Mouse (Mus musculus) B cell, adult (primary cell): ENCODE measurements around the gene Nup85. TPM values are rescaled to one million over a fixed set of nuclear protein-coding genes. Genes with fewer than 3 reads are reported as not detected.

ENCODE experiments used
- total RNA-seq: library from RNA; stranded (reverse); gene quantifications from 4 replicates; pipeline ENCODE4 v1.2.4, GENCODE M21; 2023; ENCODE audit not compliant: inconsistent age

Nup85 gene
- 65.8 to 88.5 TPM (median 71.8 TPM) in 4 replicates for total RNA-seq

DNA sequence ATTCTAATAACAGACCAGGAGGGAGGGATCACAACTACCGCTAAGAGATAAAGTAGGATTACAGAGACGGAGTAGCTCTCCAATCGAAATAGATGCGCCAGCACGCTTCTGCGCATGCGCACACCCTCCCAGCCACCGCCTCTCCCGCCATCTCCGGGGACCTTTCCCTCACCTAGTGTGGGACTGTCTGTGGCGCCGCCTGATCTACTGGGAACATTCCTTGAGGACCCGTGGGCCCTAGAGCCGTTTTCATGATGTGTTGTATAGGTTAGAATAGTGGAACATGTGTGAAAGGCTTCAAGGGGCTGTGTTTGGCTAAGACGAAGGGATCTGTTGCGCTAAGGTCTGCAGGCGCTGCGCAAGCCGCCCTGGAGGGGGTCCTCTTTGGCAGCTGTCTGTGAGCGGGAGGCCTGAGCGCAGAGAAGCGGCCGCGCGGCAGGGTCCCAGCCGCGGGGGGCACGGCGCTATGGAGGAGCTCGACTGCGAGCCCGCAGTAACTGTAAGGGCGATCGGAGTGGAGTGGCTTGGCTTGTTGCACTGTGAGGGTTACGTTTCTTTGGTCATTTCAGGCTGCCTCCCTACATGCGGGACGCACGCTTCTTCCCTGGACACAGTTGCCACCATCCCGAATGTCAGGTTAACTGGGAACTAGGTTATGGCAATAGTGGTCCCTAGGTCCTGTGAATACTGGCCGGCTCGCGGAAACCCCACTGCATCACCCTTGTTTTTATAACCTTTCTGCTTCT, at the start of gene Nup85:
Gene Nup85, plus strand, starts transcription at position 371 of the 746 bp plus-strand sequence.

DNA sequence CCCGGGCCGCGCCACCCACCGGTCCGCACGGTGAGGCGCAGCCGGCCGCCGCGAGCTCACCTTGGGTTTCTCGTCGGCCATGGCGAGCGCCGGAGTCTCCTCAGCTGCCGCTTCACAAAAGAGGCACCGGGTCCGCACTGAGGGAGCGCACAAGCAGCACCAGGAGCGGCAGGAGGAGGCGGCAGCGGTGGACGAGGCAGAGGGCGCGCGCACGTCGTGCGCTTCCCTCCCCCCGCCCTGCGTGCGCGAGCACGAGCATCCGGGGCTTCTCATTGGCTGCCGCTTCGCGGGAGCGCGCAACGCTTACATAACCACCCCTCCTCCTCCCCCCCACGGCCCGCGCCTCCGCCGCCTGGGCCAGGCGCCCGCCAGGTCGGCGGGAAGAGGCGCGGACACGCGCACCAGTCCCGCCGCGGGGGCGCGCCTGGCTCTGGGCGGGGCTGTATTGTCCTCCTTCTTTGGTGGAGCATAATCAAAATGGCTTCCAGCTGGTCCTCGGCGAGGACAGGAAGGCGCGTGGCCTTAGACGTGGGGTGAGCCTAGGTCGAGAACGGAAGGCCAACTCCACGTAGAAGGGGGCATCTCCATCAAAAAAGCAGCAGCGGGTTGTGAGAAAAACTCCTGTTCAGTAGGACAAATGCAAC, 28.1 kb upstream of the Nup85 start, which contains the start of gene Sumo2:
Gene Sumo2, minus strand, starts transcription at position 239 of the 644 bp plus-strand sequence.

DNA sequence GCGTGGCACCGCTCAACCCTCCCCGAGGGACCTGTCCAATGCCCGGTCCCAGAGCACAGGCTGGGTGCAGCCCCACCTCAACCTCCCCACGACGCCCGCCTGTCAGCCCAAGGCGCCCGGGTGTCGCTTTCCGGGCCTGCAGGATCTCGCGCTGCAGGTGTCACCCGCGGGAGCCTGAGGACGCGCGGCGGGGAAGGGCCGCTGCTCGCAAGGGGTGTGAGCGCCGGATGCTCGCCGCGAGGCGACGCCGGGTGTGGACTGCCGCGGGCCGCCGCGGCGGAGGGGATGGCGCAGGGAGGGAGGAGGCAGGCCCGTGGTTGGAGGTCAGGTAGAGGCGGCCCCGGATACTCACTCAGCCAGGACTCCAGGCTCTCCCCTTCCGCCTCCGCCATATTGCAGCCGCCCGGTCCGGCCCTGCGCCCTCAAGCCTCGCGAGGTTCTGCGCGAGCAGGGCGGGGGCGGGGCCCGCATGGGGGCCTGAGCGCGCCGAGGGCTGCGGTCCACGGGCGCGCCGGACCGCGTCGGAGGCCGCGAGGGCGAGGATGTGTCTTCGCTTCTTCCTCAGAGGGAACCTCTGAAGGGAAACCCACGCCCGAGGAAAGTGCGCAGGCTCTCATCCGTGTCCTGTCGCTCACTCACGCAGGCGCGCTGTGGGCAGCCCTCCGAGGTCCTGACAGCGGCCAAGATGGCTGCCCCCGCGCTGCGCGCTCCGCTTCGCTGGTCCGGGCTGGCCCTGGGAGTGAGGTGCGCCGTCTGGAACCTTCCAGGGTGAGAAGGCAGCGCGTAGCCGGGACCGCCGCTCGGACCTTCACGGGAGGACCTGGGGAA, 39.5 kb downstream of the Nup85 start, which contains the start of the genes Mrps7 and Gga3:
Gene Mrps7, plus strand, starts transcription at position 450 of the 828 bp plus-strand sequence.
Gene Gga3, minus strand, starts transcription at position 576 of the 828 bp plus-strand sequence.

DNA sequence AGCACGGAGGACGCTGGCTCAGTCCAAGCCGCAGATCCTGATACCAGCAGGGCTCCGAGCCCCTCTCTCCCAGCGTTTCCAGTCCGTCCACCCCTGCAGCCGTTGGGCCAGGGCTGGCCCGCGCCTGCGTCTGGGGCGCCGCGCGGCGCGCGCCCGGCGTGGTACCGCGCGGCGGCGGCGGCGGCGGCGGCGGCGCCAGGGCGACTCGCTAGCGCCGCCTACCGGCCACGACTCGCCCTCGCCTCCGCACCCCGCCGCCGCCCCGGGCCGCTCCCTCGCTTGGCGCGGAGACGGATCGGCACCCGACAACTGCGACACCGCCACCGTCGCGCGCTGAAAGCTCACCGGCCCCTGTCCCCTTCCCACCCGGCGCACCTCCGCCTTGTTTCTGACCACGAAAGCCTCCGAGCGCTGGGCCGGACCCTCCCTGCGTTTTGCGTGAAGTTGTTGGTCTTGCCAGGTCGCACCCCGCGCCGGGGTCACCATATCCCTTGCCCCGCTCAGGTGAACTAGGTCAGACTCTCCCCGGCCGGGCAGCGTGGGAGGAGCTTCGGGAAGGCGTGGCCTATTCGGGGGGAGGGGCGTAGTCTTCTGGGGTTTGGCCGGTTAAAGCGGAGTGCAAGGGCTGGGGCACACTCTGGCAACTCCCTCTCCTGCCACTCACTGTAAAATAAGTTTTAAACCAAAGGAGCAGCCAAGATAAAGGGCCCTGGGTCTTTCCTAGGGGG, 48.3 kb downstream of the Nup85 start, which contains the start of gene Mif4gd:
Gene Mif4gd, minus strand, starts transcription at position 560 of the 728 bp plus-strand sequence.

DNA sequence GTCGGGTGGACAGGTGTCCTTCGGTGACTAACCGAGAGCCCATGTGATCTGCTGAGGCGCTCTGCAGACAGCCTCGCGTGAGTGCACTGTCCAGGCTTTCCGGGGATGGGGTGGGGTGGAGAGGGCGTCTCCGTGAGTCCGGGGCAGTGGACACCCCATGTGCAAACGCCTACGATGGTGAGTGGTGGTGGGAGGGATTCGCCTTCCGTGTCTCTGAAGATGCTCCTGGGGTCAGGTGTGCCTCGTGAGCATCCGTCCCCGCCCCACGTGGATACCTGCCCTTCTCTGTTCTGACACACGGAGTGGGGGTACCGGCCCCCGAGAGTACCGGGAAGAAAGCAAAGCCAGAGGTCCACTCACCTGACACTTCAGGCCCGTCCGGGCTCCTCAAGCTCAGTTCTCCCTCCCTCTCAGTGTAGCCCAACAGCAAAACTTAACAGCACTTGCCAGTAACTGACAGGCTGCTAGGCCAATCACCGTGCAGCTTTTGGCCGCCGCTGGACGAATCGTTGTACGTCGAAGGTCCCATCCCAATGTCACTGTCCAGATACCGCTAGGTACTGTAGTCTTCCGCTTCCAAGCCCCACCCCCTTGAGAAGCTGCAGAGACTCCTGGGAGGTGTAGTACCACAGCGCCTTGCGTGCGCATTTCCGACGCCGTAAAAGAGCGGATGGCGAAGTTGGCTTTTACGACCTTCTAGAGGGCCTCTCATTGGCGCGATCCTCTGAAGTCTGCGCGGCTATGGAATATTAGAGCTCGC, 63.7 kb downstream of the Nup85 start, which contains the start of gene Slc25a19:
Gene Slc25a19, minus strand, starts transcription at position 591 of the 760 bp plus-strand sequence.

Other genes with a start within 250 kb of the Nup85 start
- gene Ush1g, start 242.4 kb upstream of the Nup85 start, total RNA-seq, result not detected in 4 replicates
- gene Otop3, start 229.7 kb upstream of the Nup85 start, total RNA-seq, result not detected in 4 replicates
- gene Hid1, start 196.7 kb upstream of the Nup85 start, total RNA-seq, result 0.16 to 1.3 TPM (median 0.62 TPM) in 4 replicates
- not detected in 4 replicates for gene Cdr2l, start 182.5 kb upstream of the Nup85 start, total RNA-seq
- gene Mrpl58, start 160.7 kb upstream of the Nup85 start, total RNA-seq, result 39.5 to 75.4 TPM (median 57.2 TPM) in 4 replicates
- 182 to 204 TPM (median 189 TPM) in 4 replicates for gene Atp5h, start 144.5 kb upstream of the Nup85 start, total RNA-seq
- gene Kctd2, start 144.3 kb upstream of the Nup85 start, total RNA-seq, result 29.9 to 44.8 TPM (median 39.7 TPM) in 4 replicates
- not detected in 4 replicates for gene Trim80, start 123.9 kb upstream of the Nup85 start, total RNA-seq
- not detected in 4 replicates for gene Slc16a5, start 102.0 kb upstream of the Nup85 start, total RNA-seq
- 8.2 to 10.0 TPM (median 9.4 TPM) in 4 replicates for gene Armc7, start 88.8 kb upstream of the Nup85 start, total RNA-seq
- 74.5 to 85.8 TPM (median 80.1 TPM) in 4 replicates for gene Nt5c, start 72.6 kb upstream of the Nup85 start, total RNA-seq
- gene Jpt1, start 50.0 kb upstream of the Nup85 start, total RNA-seq, result 194 to 214 TPM (median 207 TPM) in 4 replicates
- gene Sumo2, start 28.2 kb upstream of the Nup85 start, total RNA-seq, result 240 to 284 TPM (median 258 TPM) in 4 replicates
- 35.4 to 37.4 TPM (median 36.9 TPM) in 4 replicates for gene Mrps7, start 39.5 kb downstream of the Nup85 start, total RNA-seq
- gene Gga3, start 39.6 kb downstream of the Nup85 start, total RNA-seq, result 84.2 to 122 TPM (median 114 TPM) in 4 replicates
- gene Mif4gd, start 48.5 kb downstream of the Nup85 start, total RNA-seq, result 285 to 296 TPM (median 290 TPM) in 4 replicates
- gene Slc25a19, start 63.9 kb downstream of the Nup85 start, total RNA-seq, result 104 to 121 TPM (median 107 TPM) in 4 replicates
- 286 to 382 TPM (median 375 TPM) in 4 replicates for gene Grb2, start 144.2 kb downstream of the Nup85 start, total RNA-seq
- 51.4 to 54.2 TPM (median 52.6 TPM) in 4 replicates for gene Tmem94, start 201.0 kb downstream of the Nup85 start, total RNA-seq
- gene Caskin2, start 249.2 kb downstream of the Nup85 start, total RNA-seq, result 3.4 to 5.3 TPM (median 3.9 TPM) in 4 replicates